Comparison of ENCODE assay signal across 28 mouse cellular contexts in genomic region chr9:101716326-101716725, GRCm38 (mm10).
A peak's percentile ranks its signal among the peaks of the same experiment; 100 is the strongest.
DNase-seq lines count a peak whose midpoint lies in the region; ATAC-seq lines count a peak whose summit lies in the region.
"Had no signal": no experiment of that assay in that cellular context is flagged by ENCODE, and none has a peak within 500 bp of the region (broad histone marks: within the 10 kb centered on the region; RNA-seq: fewer than 3 reads in every experiment).

No protein-coding gene starts in this region.

- WGBS in midbrain, embryonic 13.5 days, result 80% methylated on average over 5 of the region's 5 CpGs

- no peak overlapping the region for H3K27ac ChIP-seq in midbrain, embryonic 13.5 days
- H3K27ac ChIP-seq: embryonic facial prominence, embryonic 13.5 days; embryonic facial prominence, embryonic 15.5 days; forebrain, embryonic 10.5 days; forebrain, embryonic 12.5 days had no signal

- H3K9me3 ChIP-seq in midbrain, embryonic 13.5 days, result peaks cover 3% of the 10 kb centered on the region; the same call in 1 of the 2 replicates
- H3K9me3 ChIP-seq: embryonic facial prominence, embryonic 13.5 days; embryonic facial prominence, embryonic 15.5 days had no signal

- no peak for ATAC-seq in midbrain, embryonic 13.5 days
- ATAC-seq: activated CD4-positive, CD25-positive, alpha-beta regulatory T cell, adult 4 months; CD4-positive, CD25-positive, alpha-beta regulatory T cell, adult 4 months; forebrain, embryonic 14.5 days; forebrain, postnatal 0 days; Patski had no signal

- H3K36me3 ChIP-seq in midbrain, embryonic 13.5 days, result no peaks in the 10 kb centered on the region
- H3K36me3 ChIP-seq: embryonic facial prominence, embryonic 13.5 days; embryonic facial prominence, embryonic 15.5 days; forebrain, embryonic 10.5 days; forebrain, embryonic 12.5 days; G1E had no signal

- H3K4me1 ChIP-seq in midbrain, embryonic 13.5 days (replicated peaks), result peaks cover 15% of the 10 kb centered on the region
- H3K4me1 ChIP-seq: embryonic facial prominence, embryonic 13.5 days; embryonic facial prominence, embryonic 15.5 days had no signal

- H3K27me3 ChIP-seq in midbrain, embryonic 13.5 days, result no peaks in the 10 kb centered on the region
- H3K27me3 ChIP-seq: CH12.LX; embryonic facial prominence, embryonic 13.5 days; embryonic facial prominence, embryonic 15.5 days; forebrain, embryonic 12.5 days; Patski had no signal

- H3K4me2 ChIP-seq in midbrain, embryonic 13.5 days (replicated peaks), result no peak overlapping the region
- H3K4me2 ChIP-seq: embryonic facial prominence, embryonic 13.5 days; embryonic facial prominence, embryonic 15.5 days; forebrain, embryonic 12.5 days had no signal

- H3K9ac ChIP-seq in midbrain, embryonic 13.5 days (replicated peaks), result no peak overlapping the region
- H3K9ac ChIP-seq: embryonic facial prominence, embryonic 13.5 days; embryonic facial prominence, embryonic 15.5 days; forebrain, embryonic 12.5 days; forebrain, postnatal 0 days had no signal

- H3K4me3 ChIP-seq in midbrain, embryonic 13.5 days (replicated peaks), result no peak overlapping the region
- H3K4me3 ChIP-seq: embryonic facial prominence, embryonic 13.5 days; embryonic facial prominence, embryonic 15.5 days; erythroblast, embryonic 14.5 days; forebrain, embryonic 10.5 days; forebrain, embryonic 12.5 days had no signal

- peak; percentile 63 to 89 for DNase-seq in adrenal gland, adult (ENCODE audit: inconsistent age in 2 of 2, low spot score in 1 of 2)
- no peak for DNase-seq in adrenal gland, postnatal 25 days
- peak; percentile 2 for DNase-seq in ovary, adult 18-20 months (ENCODE audit: low spot score)
- DNase-seq in ovary, postnatal 36 days (ENCODE audit: low spot score), result no peak
- DNase-seq in adrenal gland, postnatal 10 days, result peak; percentile 58
- peak; percentile 36 to 45 for DNase-seq in adrenal gland, postnatal 36 days
- DNase-seq in layer of hippocampus, adult 9-10 months (ENCODE audit: low spot score), result no peak
- DNase-seq: B cell, adult 2 months; cerebellum, adult 11 months; cerebellum, adult 18-20 months; cerebellum, adult 8-10 months; cerebellum, adult 9-11 months; cerebellum, postnatal 14 days; cerebellum, postnatal 36 days; embryo, embryonic 11 days; forebrain, postnatal 0 days had no signal

Comparison
In these comparisons a context has a peak if more than half of its experiments do, and no peak if none do; other contexts are left out.
1. DNase-seq: peak in adrenal gland, adult (2 of 2), ovary, adult 18-20 months (single experiment), adrenal gland, postnatal 10 days (single experiment) and adrenal gland, postnatal 36 days (2 of 2); none in adrenal gland, postnatal 25 days (single experiment), ovary, postnatal 36 days (single experiment) and layer of hippocampus, adult 9-10 months (single experiment).